ENCODE assay signal across 10 mouse cellular contexts in genomic region chr17:45681588-45681987, GRCm38 (mm10). TPM values are rescaled to one million over a fixed set of nuclear protein-coding genes. Genes with fewer than 3 reads are reported as not detected.
DNase-seq lines count a peak whose midpoint lies in the region; ATAC-seq and TF ChIP-seq lines count a peak whose summit lies in the region.
"Had no signal": no experiment of that assay in that cellular context is flagged by ENCODE, and none has a peak within 500 bp of the region (broad histone marks: within the 10 kb centered on the region; RNA-seq: fewer than 3 reads in every experiment).

No protein-coding gene starts in this region.

- H3K4me3 ChIP-seq in hindbrain, embryonic 11.5 days (ENCODE audit: low read depth, low read length) = no peak overlapping the region
- H3K4me3 ChIP-seq in hindbrain, embryonic 12.5 days = no peak overlapping the region
- no peak overlapping the region for H3K4me3 ChIP-seq in midbrain, embryonic 10.5 days
- H3K4me3 ChIP-seq in midbrain, embryonic 15.5 days = no peak overlapping the region
- no peak overlapping the region for H3K4me3 ChIP-seq in MEL (ENCODE audit: control insufficient read depth in 1 of 2, insufficient read depth in 1 of 2, low read depth in 2 of 2, low read length in 2 of 2)
- no peak overlapping the region for H3K4me3 ChIP-seq in midbrain, postnatal 0 days (ENCODE audit: low read depth, low read length)
- H3K4me3 ChIP-seq: myocyte had no signal

- H3K9me3 ChIP-seq in hindbrain, embryonic 11.5 days (ENCODE audit: control insufficient read depth, low read length) = no peaks in the 10 kb centered on the region
- H3K9me3 ChIP-seq in hindbrain, embryonic 12.5 days (replicated peaks) = no peaks in the 10 kb centered on the region
- no peaks in the 10 kb centered on the region for H3K9me3 ChIP-seq in midbrain, embryonic 10.5 days (replicated peaks)
- no peaks in the 10 kb centered on the region for H3K9me3 ChIP-seq in midbrain, embryonic 15.5 days
- no peaks in the 10 kb centered on the region for H3K9me3 ChIP-seq in MEL (replicated peaks; ENCODE audit: insufficient read depth, low read length)
- H3K9me3 ChIP-seq in midbrain, postnatal 0 days (ENCODE audit: low read length) = no peaks in the 10 kb centered on the region
- H3K9me3 ChIP-seq: forebrain, embryonic 12.5 days had no signal

- TF ChIP-seq POLR2A in MEL (IDR thresholded peaks at IDR 0.05; ENCODE audit: control insufficient read depth in 1 of 2, insufficient read depth in 1 of 2, low read depth in 1 of 2, low read length in 2 of 2, poor library complexity in 1 of 2) = no peak

- H3K36me3 ChIP-seq in hindbrain, embryonic 11.5 days (ENCODE audit: control insufficient read depth, insufficient read depth, low read length) = no peaks in the 10 kb centered on the region
- H3K36me3 ChIP-seq in hindbrain, embryonic 12.5 days = peaks cover 24% of the 10 kb centered on the region
- peaks cover 40% of the 10 kb centered on the region for H3K36me3 ChIP-seq in midbrain, embryonic 10.5 days
- H3K36me3 ChIP-seq in midbrain, embryonic 15.5 days (replicated peaks) = peaks cover 14% of the 10 kb centered on the region
- peaks cover 0 to 5% of the 10 kb centered on the region in 2 experiments for H3K36me3 ChIP-seq in MEL (ENCODE audit: control insufficient read depth in 1 of 2, insufficient read depth in 2 of 2, low read length in 2 of 2)
- peaks cover 25% of the 10 kb centered on the region for H3K36me3 ChIP-seq in midbrain, postnatal 0 days (ENCODE audit: insufficient read depth, low read length)

- H3K4me2 ChIP-seq in hindbrain, embryonic 11.5 days (replicated peaks; ENCODE audit: low read depth, low read length) = no peak overlapping the region
- H3K4me2 ChIP-seq in hindbrain, embryonic 12.5 days (replicated peaks) = no peak overlapping the region
- H3K4me2 ChIP-seq in midbrain, embryonic 15.5 days = no peak overlapping the region
- no peak overlapping the region for H3K4me2 ChIP-seq in midbrain, postnatal 0 days (ENCODE audit: low read depth, low read length, poor library complexity, severe bottlenecking)

- peaks cover 18% of the 10 kb centered on the region for H3K79me2 ChIP-seq in MEL (ENCODE audit: control insufficient read depth, insufficient read depth, low read length, poor library complexity)

- no peak for TF ChIP-seq RAD21 in MEL (IDR thresholded peaks at IDR 0.05; ENCODE audit: low read depth, low read length)

- 97% methylated on average over 1 of the region's 1 CpGs for whole genome bisulfite sequencing in hindbrain, embryonic 11.5 days
- 100% methylated on average over 1 of the region's 1 CpGs for WGBS in hindbrain, embryonic 12.5 days
- 98% methylated on average over 1 of the region's 1 CpGs for WGBS in midbrain, embryonic 10.5 days
- 100% methylated on average over 1 of the region's 1 CpGs for WGBS in midbrain, embryonic 15.5 days
- WGBS in midbrain, postnatal 0 days = 94% methylated on average over 1 of the region's 1 CpGs

- peak; percentile 52 to 69 (median 57) for TF ChIP-seq CTCF in MEL (IDR thresholded peaks at IDR 0.05 in 2 of 3, conservative IDR thresholded peaks at IDR 0.05 in 1 of 3; ENCODE audit: control insufficient read depth in 1 of 3, insufficient read depth in 1 of 3, low read depth in 2 of 3, low read length in 3 of 3, poor library complexity in 1 of 3, severe bottlenecking in 1 of 3)
- peak; percentile 69 for TF ChIP-seq CTCF in midbrain, postnatal 0 days (IDR thresholded peaks at IDR 0.05)

- H3K27me3 ChIP-seq in hindbrain, embryonic 11.5 days (ENCODE audit: control insufficient read depth, insufficient read depth, low read length) = no peaks in the 10 kb centered on the region
- H3K27me3 ChIP-seq in hindbrain, embryonic 12.5 days = no peaks in the 10 kb centered on the region
- H3K27me3 ChIP-seq in midbrain, embryonic 10.5 days (ENCODE audit: low read depth, poor library complexity, severe bottlenecking) = no peaks in the 10 kb centered on the region
- H3K27me3 ChIP-seq in midbrain, embryonic 15.5 days (replicated peaks) = no peaks in the 10 kb centered on the region
- no peaks in the 10 kb centered on the region for H3K27me3 ChIP-seq in MEL (ENCODE audit: control insufficient read depth in 1 of 2, insufficient read depth in 2 of 2, low read length in 2 of 2)
- H3K27me3 ChIP-seq in midbrain, postnatal 0 days (ENCODE audit: insufficient read depth, low read length) = no peaks in the 10 kb centered on the region
- H3K27me3 ChIP-seq: forebrain, embryonic 12.5 days had no signal

- DNase-seq in hindbrain, embryonic 11.5 days (ENCODE audit: low spot score) = peak; percentile 58
- DNase-seq in midbrain, embryonic 10.5 days (ENCODE audit: low spot score) = peak; percentile 48
- DNase-seq in MEL (ENCODE audit: low read depth, low spot score) = peak; percentile 66
- DNase-seq in midbrain, postnatal 0 days (ENCODE audit: low spot score) = peak; percentile 25
- no peak for DNase-seq in urinary bladder, postnatal 25 days (ENCODE audit: low spot score)
- no peak for DNase-seq in cerebellum, adult 11-12 months

- H3K9ac ChIP-seq in hindbrain, embryonic 11.5 days (ENCODE audit: low read depth, low read length) = no peak overlapping the region
- H3K9ac ChIP-seq in hindbrain, embryonic 12.5 days = no peak overlapping the region
- no peak overlapping the region for H3K9ac ChIP-seq in midbrain, embryonic 15.5 days
- H3K9ac ChIP-seq in MEL (ENCODE audit: control insufficient read depth, low read depth, low read length, poor library complexity, severe bottlenecking) = no peak overlapping the region
- no peak overlapping the region for H3K9ac ChIP-seq in midbrain, postnatal 0 days (replicated peaks; ENCODE audit: low read length, poor library complexity, severe bottlenecking)

- no peak overlapping the region for H3K27ac ChIP-seq in hindbrain, embryonic 11.5 days (ENCODE audit: low read depth, low read length)
- no peak overlapping the region for H3K27ac ChIP-seq in hindbrain, embryonic 12.5 days
- H3K27ac ChIP-seq in midbrain, embryonic 10.5 days (replicated peaks) = no peak overlapping the region
- no peak overlapping the region for H3K27ac ChIP-seq in midbrain, embryonic 15.5 days
- no peak overlapping the region for H3K27ac ChIP-seq in MEL (ENCODE audit: control insufficient read depth, low read depth, low read length)
- no peak overlapping the region for H3K27ac ChIP-seq in midbrain, postnatal 0 days (ENCODE audit: low read depth, low read length)

- ATAC-seq in hindbrain, embryonic 11.5 days (ENCODE audit: low FRiP score) = no peak
- ATAC-seq in hindbrain, embryonic 12.5 days (ENCODE audit: low FRiP score) = no peak
- no peak for ATAC-seq in midbrain, embryonic 15.5 days (replicated peaks)
- no peak for ATAC-seq in midbrain, postnatal 0 days (ENCODE audit: low FRiP score)

- no peak for TF ChIP-seq EP300 in MEL (IDR thresholded peaks at IDR 0.05; ENCODE audit: low read depth in 1 of 2, low read length in 2 of 2)

- peaks cover 10% of the 10 kb centered on the region for H3K4me1 ChIP-seq in hindbrain, embryonic 11.5 days (replicated peaks; ENCODE audit: control insufficient read depth, insufficient read depth, low read length)
- H3K4me1 ChIP-seq in hindbrain, embryonic 12.5 days = peaks cover 27% of the 10 kb centered on the region
- peaks cover 28% of the 10 kb centered on the region for H3K4me1 ChIP-seq in midbrain, embryonic 10.5 days
- H3K4me1 ChIP-seq in midbrain, embryonic 15.5 days = peaks cover 28% of the 10 kb centered on the region
- H3K4me1 ChIP-seq in MEL (ENCODE audit: control insufficient read depth in 1 of 2, insufficient read depth in 2 of 2, low read length in 2 of 2) = peaks cover 0 to 11% of the 10 kb centered on the region in 2 experiments; a peak in 2 of 4 replicates
- H3K4me1 ChIP-seq in midbrain, postnatal 0 days (ENCODE audit: insufficient read depth, low read length) = peaks cover 4% of the 10 kb centered on the region; the same call in 1 of the 2 replicates

RNA-seq across cellular contexts. Expression of gene Mrpl14, which starts 4.5 kb away (rescaled TPM):
- 105 and 109 TPM in 2 replicates for polyA plus RNA-seq in hindbrain, embryonic 11.5 days (2014; fragmentation: Nextera tagmentation; extraction: Ambion mirVana)
- 98.1 and 110 TPM in 2 replicates for polyA plus RNA-seq in hindbrain, embryonic 12.5 days (2016; fragmentation: Nextera tagmentation; extraction: Ambion mirVana)
- 148 and 155 TPM in 2 replicates for polyA plus RNA-seq in midbrain, embryonic 10.5 days (2016; fragmentation: Nextera tagmentation; extraction: Ambion mirVana)
- polyA plus RNA-seq in midbrain, embryonic 15.5 days (2015; fragmentation: Nextera tagmentation; extraction: Ambion mirVana) = 118 and 124 TPM in 2 replicates
- total RNA-seq in MEL (2012; rRNA removed) = 66.2 and 68.0 TPM in 2 replicates
- 100 to 1,000 TPM in 1 of 2 experiments, not detected in 1; 159 TPM for polyA plus RNA-seq in MEL (2012; ENCODE audit: insufficient read depth in 1 of 2, insufficient read length in 2 of 2, low read depth in 1 of 2, low replicate concordance in 2 of 2, missing spikeins in 1 of 2)
- 41.9 and 42.8 TPM in 2 replicates for total RNA-seq in midbrain, postnatal 0 days (2014; rRNA removed)
- polyA plus RNA-seq in midbrain, postnatal 0 days (2015; fragmentation: Nextera tagmentation; extraction: Ambion mirVana) = 113 and 114 TPM in 2 replicates

RNA-seq across cellular contexts. Expression of gene Tmem63b, which starts 5.1 kb away (rescaled TPM):
- polyA plus RNA-seq in hindbrain, embryonic 11.5 days (2014; fragmentation: Nextera tagmentation; extraction: Ambion mirVana) = 48.6 and 50.3 TPM in 2 replicates
- 102 TPM in 2 replicates for polyA plus RNA-seq in hindbrain, embryonic 12.5 days (2016; fragmentation: Nextera tagmentation; extraction: Ambion mirVana)
- polyA plus RNA-seq in midbrain, embryonic 10.5 days (2016; fragmentation: Nextera tagmentation; extraction: Ambion mirVana) = 60.5 and 82.0 TPM in 2 replicates
- polyA plus RNA-seq in midbrain, embryonic 15.5 days (2015; fragmentation: Nextera tagmentation; extraction: Ambion mirVana) = 173 and 177 TPM in 2 replicates
- 12.0 and 12.3 TPM in 2 replicates for total RNA-seq in MEL (2012; rRNA removed)
- 10 to 100 TPM in 1 of 2 experiments, not detected in 1; 37.9 TPM for polyA plus RNA-seq in MEL (2012; ENCODE audit: insufficient read depth in 1 of 2, insufficient read length in 2 of 2, low read depth in 1 of 2, low replicate concordance in 2 of 2, missing spikeins in 1 of 2)
- 213 and 264 TPM in 2 replicates for total RNA-seq in midbrain, postnatal 0 days (2014; rRNA removed)
- 149 and 153 TPM in 2 replicates for polyA plus RNA-seq in midbrain, postnatal 0 days (2015; fragmentation: Nextera tagmentation; extraction: Ambion mirVana)

RNA-seq across cellular contexts. Expression of gene Capn11, which starts 22.5 kb away (rescaled TPM):
- polyA plus RNA-seq in hindbrain, embryonic 11.5 days (2014; fragmentation: Nextera tagmentation; extraction: Ambion mirVana) = 0.79 and 1.0 TPM in 2 replicates
- 1.4 and 2.4 TPM in 2 replicates for polyA plus RNA-seq in hindbrain, embryonic 12.5 days (2016; fragmentation: Nextera tagmentation; extraction: Ambion mirVana)
- 0.76 and 1.5 TPM in 2 replicates for polyA plus RNA-seq in midbrain, embryonic 10.5 days (2016; fragmentation: Nextera tagmentation; extraction: Ambion mirVana)
- 0.65 and 1.2 TPM in 2 replicates for polyA plus RNA-seq in midbrain, embryonic 15.5 days (2015; fragmentation: Nextera tagmentation; extraction: Ambion mirVana)
- total RNA-seq in MEL (2012; rRNA removed) = not detected in 2 replicates
- polyA plus RNA-seq in MEL (2012; ENCODE audit: insufficient read depth in 1 of 2, insufficient read length in 2 of 2, low read depth in 1 of 2, low replicate concordance in 2 of 2, missing spikeins in 1 of 2) = under 1 TPM in 1 of 2 experiments, not detected in 1; 0.03 TPM
- 1.2 and 1.4 TPM in 2 replicates for total RNA-seq in midbrain, postnatal 0 days (2014; rRNA removed)
- 0.19 and 1.4 TPM in 2 replicates for polyA plus RNA-seq in midbrain, postnatal 0 days (2015; fragmentation: Nextera tagmentation; extraction: Ambion mirVana)

RNA-seq across cellular contexts. Expression of gene 1600014C23Rik, which starts 52.1 kb away (rescaled TPM):
- polyA plus RNA-seq in hindbrain, embryonic 11.5 days (2014; fragmentation: Nextera tagmentation; extraction: Ambion mirVana) = 0.32 and 0.37 TPM in 2 replicates
- polyA plus RNA-seq in hindbrain, embryonic 12.5 days (2016; fragmentation: Nextera tagmentation; extraction: Ambion mirVana) = not detected in 2 replicates
- polyA plus RNA-seq in midbrain, embryonic 10.5 days (2016; fragmentation: Nextera tagmentation; extraction: Ambion mirVana) = 0.48 and 0.58 TPM in 2 replicates
- 0.61 TPM in 1 of 2 replicates, not detected in the other for polyA plus RNA-seq in midbrain, embryonic 15.5 days (2015; fragmentation: Nextera tagmentation; extraction: Ambion mirVana)
- 0.81 and 2.1 TPM in 2 replicates for total RNA-seq in MEL (2012; rRNA removed)
- polyA plus RNA-seq in MEL (2012; ENCODE audit: insufficient read depth in 1 of 2, insufficient read length in 2 of 2, low read depth in 1 of 2, low replicate concordance in 2 of 2, missing spikeins in 1 of 2) = 1 to 10 TPM in 1 of 2 experiments, not detected in 1; 2.7 TPM
- not detected in 2 replicates for total RNA-seq in midbrain, postnatal 0 days (2014; rRNA removed)
- 0.67 TPM in 1 of 2 replicates, not detected in the other for polyA plus RNA-seq in midbrain, postnatal 0 days (2015; fragmentation: Nextera tagmentation; extraction: Ambion mirVana)

Comparison
In these comparisons a context has a peak if more than half of its experiments do, and no peak if none do; other contexts are left out.
1. DNase-seq: peak in hindbrain, embryonic 11.5 days (single experiment), midbrain, embryonic 10.5 days (single experiment), MEL (single experiment) and midbrain, postnatal 0 days (single experiment); none in urinary bladder, postnatal 25 days (single experiment) and cerebellum, adult 11-12 months (single experiment).